Mouse (Mus musculus): ENCODE measurements around the gene Hoxd11. TPM values are rescaled to one million over a fixed set of nuclear protein-coding genes. Genes with fewer than 3 reads are reported as not detected.

Hoxd11 gene
- total and polyA plus RNA-seq, 3 experiments, result not detected

DNA sequence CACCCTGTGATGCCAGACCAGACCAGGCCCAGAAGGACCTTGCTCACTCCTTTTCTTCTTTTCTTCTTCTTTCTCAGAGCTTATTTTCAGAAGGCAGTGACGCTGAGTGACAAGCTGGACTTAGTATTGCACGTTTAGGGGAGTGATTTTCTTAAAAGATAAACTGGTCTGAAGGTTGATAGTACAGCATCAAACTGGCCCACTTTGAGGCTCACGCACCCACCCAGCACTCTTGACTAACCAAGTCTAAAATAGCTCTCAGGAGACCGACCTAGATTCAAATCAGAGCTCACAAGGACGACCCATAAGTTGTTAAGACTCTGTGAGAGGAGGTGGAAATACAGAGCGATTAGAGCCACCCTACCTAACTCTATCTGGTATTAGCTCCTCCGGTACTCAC lies 12.9 kb upstream of the Hoxd11 start:
- no peak for DNase-seq

GRCm38 (mm10) chr2:74667191-74667841 lies 12.0 kb upstream of the Hoxd11 start:
- DNase-seq, result no peak

GRCm38 (mm10) chr2:74667842-74668357 lies 11.5 kb upstream of the Hoxd11 start, which contains the start of gene Hoxd13:
Gene Hoxd13, plus strand, starts transcription at chr2:74668310.
- DNase-seq, result no peak

- DNase-seq, result no peak
Measured at GRCm38 (mm10) chr2:74668370-74669229, 10.8 kb upstream of the Hoxd11 start.

DNA sequence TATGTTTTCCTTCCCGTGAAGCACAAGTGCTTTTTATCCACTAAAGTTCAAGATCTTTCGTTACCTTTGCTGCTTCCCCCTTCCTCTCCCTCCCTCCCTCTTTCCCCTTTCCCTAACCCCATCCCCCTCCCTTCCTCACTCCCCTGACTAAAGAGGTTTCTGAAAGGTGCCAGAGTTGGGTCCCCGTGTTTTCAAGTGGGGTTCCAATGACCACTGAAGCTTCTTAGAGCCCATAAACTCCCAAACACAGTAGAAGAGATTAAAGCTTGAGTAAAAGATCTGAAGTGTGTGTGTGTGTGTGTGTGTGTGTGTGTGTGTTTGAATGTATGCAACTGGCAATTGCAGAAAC lies 10.2 kb upstream of the Hoxd11 start:
- DNase-seq, result no peak

DNA sequence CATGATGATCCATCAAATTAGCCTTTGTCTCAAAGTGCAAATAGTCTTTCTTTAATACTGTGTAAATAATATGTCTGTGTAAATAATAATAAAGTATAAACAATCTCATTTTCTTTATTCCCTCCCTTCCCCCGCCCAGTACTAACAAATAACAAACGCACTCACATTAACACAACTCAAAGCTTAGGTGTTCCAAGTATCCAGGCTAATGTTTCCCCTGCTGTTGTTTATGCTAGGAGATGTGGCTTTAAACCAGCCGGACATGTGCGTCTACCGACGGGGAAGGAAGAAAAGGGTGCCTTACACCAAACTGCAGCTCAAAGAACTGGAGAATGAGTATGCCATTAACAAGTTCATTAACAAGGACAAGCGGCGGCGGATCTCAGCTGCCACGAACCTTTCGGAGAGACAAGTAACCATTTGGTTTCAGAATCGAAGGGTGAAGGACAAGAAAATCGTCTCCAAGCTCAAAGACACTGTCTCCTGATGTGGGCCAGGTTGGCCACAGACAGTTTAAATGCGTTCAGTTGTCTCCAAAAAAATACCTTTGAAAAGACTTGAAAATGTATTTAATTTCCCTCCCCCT lies 9.6 kb upstream of the Hoxd11 start:
- DNase-seq, result no peak

GRCm38 (mm10) chr2:74670632-74671188 lies 8.6 kb upstream of the Hoxd11 start:
- no peak for DNase-seq

DNA sequence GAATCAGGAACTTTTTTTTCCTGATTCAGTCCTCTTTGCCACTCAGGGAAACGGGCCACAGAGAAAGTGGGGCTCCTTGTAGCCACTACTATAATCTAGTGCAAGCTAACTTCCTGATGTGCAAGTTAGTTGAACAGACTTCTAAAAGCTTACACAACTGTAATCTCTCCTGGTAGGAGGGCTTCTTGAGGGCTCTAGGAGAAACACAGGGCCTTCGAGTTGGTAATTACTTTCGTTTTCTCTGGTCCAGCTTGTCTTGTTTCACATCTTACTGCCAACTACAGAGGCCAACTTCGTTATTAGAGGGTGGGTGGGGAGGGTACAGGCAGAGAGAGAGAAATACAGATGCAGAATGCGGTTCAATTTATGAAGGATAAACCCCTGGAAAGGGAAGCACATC lies 7.5 kb upstream of the Hoxd11 start:
- no peak for DNase-seq

DNA sequence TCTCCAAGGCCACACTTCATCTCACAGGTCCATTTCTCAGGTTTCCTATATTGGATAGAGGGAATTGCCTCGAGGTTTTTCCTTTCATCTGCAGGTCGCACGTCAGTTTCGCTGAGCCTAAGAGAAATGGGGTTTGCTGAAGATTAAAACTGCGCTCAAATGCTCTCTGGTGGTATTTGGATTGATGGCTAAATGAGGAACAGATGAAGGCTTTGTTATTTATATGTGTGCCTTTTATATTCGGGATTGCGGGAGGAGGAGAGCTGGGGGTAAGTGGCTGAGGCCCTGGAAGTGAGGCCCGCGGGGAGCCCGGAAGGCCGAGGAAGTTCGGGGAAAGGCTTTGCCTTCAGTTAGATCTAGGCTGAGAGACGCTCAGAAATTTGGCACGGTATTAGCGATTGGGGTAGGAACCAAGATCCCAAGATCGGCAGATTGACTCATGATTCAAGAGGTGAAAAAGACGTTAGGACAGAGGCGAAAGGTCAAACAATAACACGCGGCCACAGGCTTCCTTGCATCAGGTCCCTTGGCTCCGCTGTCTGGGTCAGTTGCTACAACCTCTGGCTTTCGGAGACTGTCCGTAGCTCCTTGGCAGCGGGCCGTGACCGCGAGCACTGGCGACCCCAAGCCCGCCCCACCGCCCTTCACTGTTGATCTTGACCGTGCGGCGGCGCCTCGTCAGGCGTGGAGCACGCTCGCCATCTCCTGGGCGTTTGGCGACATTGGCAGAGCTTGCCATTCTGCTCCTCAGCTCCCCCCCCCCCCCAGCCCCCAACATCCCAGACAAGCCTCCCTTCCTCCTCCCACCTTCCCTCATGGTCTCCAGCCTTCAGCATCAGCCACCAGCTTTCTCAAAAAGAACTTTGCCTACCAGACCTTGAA lies 6.6 kb upstream of the Hoxd11 start:
- no peak for DNase-seq

DNA sequence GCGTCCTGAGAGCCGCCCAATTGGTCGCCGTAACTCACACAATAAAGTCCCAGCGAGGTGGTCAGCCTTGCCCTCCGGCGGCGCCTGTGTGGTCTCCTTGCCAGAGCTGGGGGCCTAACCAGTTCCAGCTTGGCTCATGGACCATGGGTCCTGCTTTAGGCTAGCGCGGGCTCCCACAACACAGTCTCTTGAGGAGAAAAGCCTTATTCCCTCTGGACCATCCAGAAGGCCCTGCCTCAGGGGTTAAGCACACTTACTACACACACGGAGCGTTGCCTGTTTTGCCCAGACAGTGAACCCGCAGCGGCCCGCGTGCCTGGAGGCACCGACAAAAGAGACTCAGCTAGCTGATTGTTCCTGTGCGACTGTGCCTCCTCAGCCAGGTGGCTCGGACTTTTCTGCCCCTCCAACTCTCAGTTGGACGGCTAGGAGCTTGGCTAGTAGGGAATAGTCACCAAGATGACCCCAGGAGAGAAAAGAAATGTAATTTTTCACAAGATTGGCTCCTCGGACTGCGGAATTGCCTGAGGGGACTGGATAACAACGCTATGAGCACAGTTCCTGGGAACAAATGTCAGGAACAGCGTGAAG lies 5.4 kb upstream of the Hoxd11 start:
- no peak for DNase-seq

GRCm38 (mm10) chr2:74674881-74675665 lies 4.3 kb upstream of the Hoxd11 start, which contains the start of gene Hoxd12:
Gene Hoxd12, plus strand, starts transcription at chr2:74675013.
- no peak for DNase-seq

GRCm38 (mm10) chr2:74675666-74676282 lies 3.6 kb upstream of the Hoxd11 start:
- DNase-seq, result no peak

GRCm38 (mm10) chr2:74676376-74677052 lies 2.8 kb upstream of the Hoxd11 start:
- no peak for DNase-seq

- DNase-seq, result no peak
Measured at GRCm38 (mm10) chr2:74677106-74677505, 2.3 kb upstream of the Hoxd11 start.

GRCm38 (mm10) chr2:74679596-74679971 lies 227 bp downstream of the Hoxd11 start:
- DNase-seq, result no peak

DNA sequence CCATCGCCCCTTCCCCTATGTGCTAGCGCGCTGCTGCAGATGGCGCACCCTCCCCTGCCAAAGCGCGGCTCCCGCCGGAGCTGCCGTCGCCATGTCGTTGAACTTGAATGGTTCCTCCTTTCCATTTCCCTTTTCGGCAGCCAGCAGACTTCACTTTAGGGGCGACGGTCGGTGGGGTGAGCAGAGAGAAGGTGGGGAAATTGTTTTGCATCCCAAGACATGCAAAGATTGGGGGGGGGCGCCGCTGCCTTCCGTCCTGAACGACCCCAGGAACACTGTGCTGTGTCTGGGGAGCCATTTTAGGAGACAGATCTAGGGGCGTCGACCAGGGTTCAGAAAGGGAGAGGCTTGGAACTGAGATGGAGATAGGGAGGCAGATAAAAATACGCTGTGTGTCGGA lies 623 bp downstream of the Hoxd11 start:
- no peak for DNase-seq

GRCm38 (mm10) chr2:74680561-74681398 lies 1.4 kb downstream of the Hoxd11 start:
- DNase-seq, result no peak

Measured in adrenal gland, adult 2 months (tissue).